Mouse (Mus musculus) heart, embryonic 13.5 days (tissue): ENCODE data around the gene Myo10. TPM values are rescaled to one million over a fixed set of nuclear protein-coding genes. Genes with fewer than 3 reads are reported as not detected.
"Not testable (repeated sequence)": the region's sequence is repeated elsewhere in the genome, so short reads cannot be mapped to it uniquely, and the experiment has no call there.

Experiments
- ATAC-seq: fragments of 200-750 bp; cut with Nextera tagmentation; 2 replicates; pipeline ENCODE4 v1.8.0; 2017; ENCODE audit warnings: moderate TSS enrichment; ENCODE audit not compliant: insufficient number of reproducible peaks, low FRiP score, low TSS enrichment; ENCODE audit errors: extremely low read depth
- H3K27ac ChIP-seq: fragments of 300-500 bp; sonication (generic); replicated peaks from 2 replicates; pipeline ENCODE4 v1.5.1; 2015; ENCODE audit warnings: moderate library complexity, mild to moderate bottlenecking, inconsistent platforms
- H3K27me3 ChIP-seq: fragments of 300-500 bp; sonication (generic); replicated peaks from 2 replicates; pipeline ENCODE4 v1.6.1; 2015; ENCODE audit warnings: mild to moderate bottlenecking, inconsistent platforms
- H3K36me3 ChIP-seq: fragments of 300-500 bp; sonication (generic); 2 replicates; pipeline ENCODE4 v1.6.1; 2015; ENCODE audit warnings: mild to moderate bottlenecking, inconsistent platforms
- H3K4me1 ChIP-seq: fragments of 300-500 bp; sonication (generic); 2 replicates; pipeline ENCODE4 v1.6.1; 2015; ENCODE audit warnings: inconsistent platforms
- H3K4me2 ChIP-seq: fragments of 300-500 bp; sonication (generic); 2 replicates; pipeline ENCODE4 v1.6.1; 2015; ENCODE audit warnings: inconsistent platforms, mild to moderate bottlenecking, moderate library complexity
- H3K4me3 ChIP-seq: fragments of 300-500 bp; sonication (generic); 2 replicates; pipeline ENCODE4 v1.5.1; 2015; ENCODE audit warnings: moderate library complexity, mild to moderate bottlenecking, inconsistent platforms
- H3K9ac ChIP-seq: fragments of 300-500 bp; sonication (generic); 2 replicates; pipeline ENCODE4 v1.6.1; 2015; ENCODE audit warnings: inconsistent platforms, mild to moderate bottlenecking, moderate library complexity
- H3K9me3 ChIP-seq: fragments of 300-500 bp; sonication (generic); 2 replicates; pipeline ENCODE4 v1.6.1; 2016; ENCODE audit warnings: inconsistent platforms
- WGBS: fragments of 180-500 bp; shearing (Covaris S2); methylation state at CpG from one replicate; pipeline ENCODE4 v1.1.7; 2015; ENCODE audit warnings: mixed read lengths; 5-methylcytosine and 5-hydroxymethylcytosine counted together
- polyA plus RNA-seq: library from polyadenylated mRNA; unstranded; fragments of >200 nt; fragmentation: Nextera tagmentation; extraction: Ambion mirVana; gene quantifications from 2 replicates; pipeline ENCODE4 v1.2.1, GENCODE M21; 2015

The Myo10 gene
- polyA plus RNA-seq, 1 experiment from 2014 or later: 11.0 TPM

DNA sequence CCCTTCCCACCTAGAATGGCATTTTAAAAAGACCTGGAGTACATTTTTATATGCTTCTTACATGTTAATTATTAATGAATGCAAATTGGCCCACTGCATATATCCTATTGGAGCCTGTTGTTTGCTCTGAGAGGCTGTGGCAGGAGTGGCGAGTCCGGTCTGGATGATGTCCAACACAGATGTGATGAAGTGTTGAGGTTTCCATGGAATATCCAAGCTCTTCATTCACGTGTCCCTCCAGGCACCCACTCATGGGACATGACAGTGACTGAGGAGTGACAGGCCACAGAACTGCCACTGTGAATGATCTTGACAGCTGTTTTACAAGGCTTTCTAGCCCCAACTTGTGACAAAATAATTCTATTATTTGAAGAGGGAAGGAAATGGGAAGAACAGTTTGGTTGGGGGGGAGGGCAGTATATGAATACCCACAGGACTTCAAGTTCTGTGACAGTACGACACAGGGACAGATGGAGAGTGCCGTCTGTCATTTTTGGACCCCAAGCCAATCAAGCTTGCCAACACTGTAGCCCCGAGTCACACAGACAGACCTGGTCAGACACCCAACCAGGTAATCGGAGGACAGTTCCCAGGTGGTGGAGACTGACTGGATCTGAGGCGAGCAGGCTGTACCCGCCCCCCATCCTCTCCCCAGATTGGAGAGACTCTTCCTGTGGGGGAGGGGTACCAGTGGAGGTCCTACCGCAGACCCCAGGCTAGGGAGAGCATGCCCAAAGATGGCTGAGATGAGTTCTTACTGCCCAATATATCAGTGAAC, 93.1 kb downstream of the Myo10 start:
- Histone ChIP-seq H3K4me2 (no peak overlapping the region), H3K4me3 (no peak overlapping the region), H3K9ac (no peak overlapping the region), H3K27me3 (peaks cover 4% of the 10 kb centered on the region; the same call in 1 of the 2 replicates), H3K27ac (no peak overlapping the region), H3K36me3 (no peaks in the 10 kb centered on the region), H3K9me3 (no peaks in the 10 kb centered on the region), H3K4me1 (peaks cover 27% of the 10 kb centered on the region)
- ATAC-seq: no peak
- WGBS: 55% methylated on average over 10 of the region's 10 CpGs

GRCm38 (mm10) chr15:25715996-25716395, 93.7 kb downstream of the Myo10 start:
- Histone ChIP-seq H3K9ac (no peak overlapping the region), H3K4me2 (no peak overlapping the region), H3K4me3 (no peak overlapping the region), H3K9me3 (no peaks in the 10 kb centered on the region), H3K27ac (no peak overlapping the region), H3K36me3 (no peaks in the 10 kb centered on the region), H3K27me3 (peaks cover 4% of the 10 kb centered on the region; the same call in 1 of the 2 replicates), H3K4me1 (peaks cover 27% of the 10 kb centered on the region)
- ATAC-seq: no peak
- WGBS: 72% methylated on average over 11 of the region's 11 CpGs

- H3K4me2 ChIP-seq: no peak overlapping the region
- H3K9ac ChIP-seq: no peak overlapping the region
- H3K27me3 ChIP-seq: peaks cover 4% of the 10 kb centered on the region; the same call in 1 of the 2 replicates
- no peak overlapping the region for H3K4me3 ChIP-seq
- H3K4me1 ChIP-seq: peaks cover 27% of the 10 kb centered on the region
- 24% methylated on average over 3 of the region's 3 CpGs for WGBS
- no peak for ATAC-seq
- no peaks in the 10 kb centered on the region for H3K36me3 ChIP-seq
- H3K27ac ChIP-seq: no peak overlapping the region
- H3K9me3 ChIP-seq: no peaks in the 10 kb centered on the region
These were observed 94.7 kb downstream of the Myo10 start for GRCm38 (mm10) chr15:25717006-25717405.

DNA sequence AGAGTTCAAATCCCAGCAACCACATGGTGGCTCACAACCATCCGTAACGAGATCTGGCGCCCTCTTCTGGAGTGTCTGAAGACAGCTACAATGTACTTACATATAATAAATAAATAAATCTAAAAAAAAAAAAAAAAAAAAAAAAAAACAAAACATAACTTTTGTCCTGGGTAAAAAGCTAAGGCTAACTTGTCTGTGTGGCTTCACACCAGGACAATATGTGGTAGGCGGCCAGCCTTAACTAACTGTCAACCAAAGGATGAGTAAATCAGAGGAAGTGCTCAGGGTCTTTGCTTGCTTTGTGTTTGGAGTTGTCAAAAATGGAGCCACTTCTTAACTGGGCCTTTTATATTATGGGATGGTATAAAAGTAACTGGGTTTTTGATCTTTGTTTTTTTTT, 95.8 kb downstream of the Myo10 start:
- H3K27me3 ChIP-seq, H3K9me3 ChIP-seq, H3K27ac ChIP-seq, H3K36me3 ChIP-seq, ATAC-seq, H3K4me2 ChIP-seq, H3K9ac ChIP-seq, H3K4me3 ChIP-seq: not testable (repeated sequence)
- 89% methylated on average over 4 of the region's 4 CpGs for WGBS
- H3K4me1 ChIP-seq: peaks cover 20% of the 10 kb centered on the region

DNA sequence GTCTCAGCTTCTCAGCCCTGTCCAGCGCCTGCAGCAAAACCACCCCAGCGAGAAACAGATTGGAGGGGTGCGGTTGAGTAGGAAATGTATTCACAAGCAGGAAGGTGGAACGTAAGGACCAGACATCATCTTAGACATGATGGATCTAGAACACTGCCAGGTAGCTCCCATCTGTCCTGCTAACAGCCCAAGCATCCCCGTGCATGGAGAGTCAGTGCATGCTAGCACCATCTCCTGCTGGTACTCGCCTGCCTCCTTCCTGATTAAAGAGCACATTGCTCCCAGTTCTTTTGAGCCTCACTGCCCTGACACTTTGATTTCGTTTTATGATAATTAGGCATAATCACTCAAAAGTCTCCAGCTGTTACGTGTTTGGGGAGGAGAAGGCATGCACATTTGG, 96.9 kb downstream of the Myo10 start:
- Histone ChIP-seq H3K4me3 (no peak overlapping the region), H3K9ac (no peak overlapping the region), H3K36me3 (0 out of 2 replicates have a peak, but pooled peaks cover 3% of the 10 kb centered on the region), H3K27me3 (no peaks in the 10 kb centered on the region), H3K9me3 (no peaks in the 10 kb centered on the region), H3K4me2 (no peak overlapping the region), H3K4me1 (peaks cover 13% of the 10 kb centered on the region), H3K27ac (no peak overlapping the region)
- ATAC-seq: no peak
- 82% methylated on average over 8 of the region's 8 CpGs for WGBS

DNA sequence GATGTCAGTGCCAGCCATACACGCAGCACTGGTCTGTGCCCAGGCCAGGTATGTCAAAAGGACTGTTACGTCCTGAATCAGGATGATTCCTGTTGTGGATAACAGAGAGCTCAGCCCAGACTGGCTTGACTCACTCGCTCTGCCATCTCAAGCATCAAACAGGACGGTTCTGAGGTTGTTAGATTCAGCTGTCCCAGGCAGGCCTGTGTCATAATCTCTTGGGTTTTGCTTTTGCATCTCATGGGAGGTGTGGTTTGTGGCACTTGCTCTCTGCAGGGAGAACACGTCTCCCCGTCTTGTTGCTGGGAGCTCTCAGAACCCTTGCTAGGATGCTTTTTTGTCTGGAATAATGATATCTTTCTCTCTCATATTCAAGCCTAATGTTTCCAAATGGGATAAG, 97.9 kb downstream of the Myo10 start:
- Histone ChIP-seq H3K9ac (no peak overlapping the region), H3K4me2 (no peak overlapping the region), H3K36me3 (0 out of 2 replicates have a peak, but pooled peaks cover 3% of the 10 kb centered on the region), H3K27me3 (no peaks in the 10 kb centered on the region), H3K9me3 (no peaks in the 10 kb centered on the region), H3K27ac (no peak overlapping the region), H3K4me3 (no peak overlapping the region), H3K4me1 (peaks cover 7% of the 10 kb centered on the region)
- WGBS: 79% methylated on average over 6 of the region's 6 CpGs
- ATAC-seq: no peak

DNA sequence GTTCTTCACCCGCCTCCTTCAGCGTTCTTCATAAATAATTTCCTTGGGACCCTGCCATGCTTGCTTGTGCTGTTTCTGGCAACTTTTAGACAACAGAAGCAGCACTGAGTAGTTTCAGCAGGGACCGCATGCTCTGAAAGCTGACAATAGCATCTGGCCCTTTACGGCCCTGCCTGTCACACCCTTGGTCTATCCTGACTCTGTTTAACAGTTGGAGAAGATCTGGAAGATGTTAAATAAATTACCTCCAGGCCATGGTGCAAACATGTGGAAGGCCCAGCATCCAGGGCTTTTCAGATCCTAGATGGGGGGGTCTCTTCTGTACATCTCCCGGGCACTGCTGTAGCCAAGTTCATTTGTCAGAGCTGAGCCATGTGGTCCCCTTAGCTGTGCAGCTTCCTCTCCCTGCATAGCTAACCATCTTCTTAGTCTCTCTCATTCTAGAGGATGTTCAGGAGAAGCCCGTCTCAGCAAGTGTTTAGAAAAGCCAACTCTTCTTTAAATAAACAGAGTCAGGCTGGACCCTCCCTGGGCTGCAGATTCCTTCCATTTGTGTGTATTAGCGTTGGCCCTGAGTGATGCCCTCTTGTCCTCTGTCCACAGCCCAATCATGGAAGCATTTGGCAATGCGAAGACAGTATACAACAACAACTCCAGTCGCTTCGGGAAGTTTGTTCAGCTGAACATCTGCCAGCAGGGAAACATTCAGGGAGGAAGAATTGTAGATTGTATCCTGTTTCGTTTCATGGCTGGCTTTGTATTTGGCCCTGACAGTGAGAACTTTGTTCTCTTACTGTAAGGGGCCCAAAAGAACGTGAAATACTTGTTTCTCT, 101.2 kb downstream of the Myo10 start:
- ATAC-seq: no peak
- H3K27ac ChIP-seq: no peak overlapping the region; the same call in 1 of the 2 replicates
- H3K27me3 ChIP-seq: no peaks in the 10 kb centered on the region
- no peak overlapping the region for H3K4me2 ChIP-seq
- no peak overlapping the region for H3K9ac ChIP-seq
- 0 out of 2 replicates have a peak, but pooled peaks cover 3% of the 10 kb centered on the region for H3K36me3 ChIP-seq
- peaks cover 9% of the 10 kb centered on the region for H3K4me1 ChIP-seq
- WGBS: 61% methylated on average over 12 of the region's 12 CpGs
- H3K4me3 ChIP-seq: no peak overlapping the region
- H3K9me3 ChIP-seq: no peaks in the 10 kb centered on the region

GRCm38 (mm10) chr15:25724549-25724948, 102.2 kb downstream of the Myo10 start:
- peaks cover 9% of the 10 kb centered on the region for H3K4me1 ChIP-seq
- no peaks in the 10 kb centered on the region for H3K9me3 ChIP-seq
- H3K4me2 ChIP-seq: no peak overlapping the region
- H3K36me3 ChIP-seq: 0 out of 2 replicates have a peak, but pooled peaks cover 3% of the 10 kb centered on the region
- no peaks in the 10 kb centered on the region for H3K27me3 ChIP-seq
- H3K27ac ChIP-seq: no peak overlapping the region
- no peak overlapping the region for H3K4me3 ChIP-seq
- no peak overlapping the region for H3K9ac ChIP-seq
- no peak for ATAC-seq
- 90% methylated on average over 6 of the region's 6 CpGs for WGBS

DNA sequence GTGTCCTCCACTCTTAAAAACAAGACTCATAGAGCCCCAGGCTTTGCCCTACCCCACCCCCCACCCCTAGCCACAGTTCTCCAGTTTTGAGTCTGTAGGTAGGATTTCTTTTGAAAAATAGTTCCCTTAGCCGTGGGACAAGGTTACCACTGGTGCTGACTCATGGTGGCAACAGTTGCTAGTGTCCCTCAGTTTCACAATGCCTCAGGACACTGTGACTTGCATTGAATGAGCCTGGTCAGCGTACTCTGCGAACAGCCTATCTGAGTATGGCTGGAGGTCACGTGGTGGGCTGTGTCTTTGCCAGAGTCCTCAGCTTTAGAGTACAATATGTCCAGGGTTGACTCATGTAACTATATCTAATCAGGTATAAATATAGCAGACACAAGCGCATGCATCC, 104.5 kb downstream of the Myo10 start:
- Histone ChIP-seq H3K9ac (no peak overlapping the region), H3K9me3 (no peaks in the 10 kb centered on the region), H3K36me3 (0 out of 2 replicates have a peak, but pooled peaks cover 3% of the 10 kb centered on the region), H3K27ac (no peak overlapping the region), H3K4me1 (peaks cover 9% of the 10 kb centered on the region), H3K4me2 (peak overlapping the region; percentile 33; the same call in 1 of the 2 replicates), H3K27me3 (no peaks in the 10 kb centered on the region), H3K4me3 (no peak overlapping the region)
- no peak for ATAC-seq
- WGBS: 54% methylated on average over 5 of the region's 5 CpGs

GRCm38 (mm10) chr15:25728501-25728900, 106.2 kb downstream of the Myo10 start:
- WGBS: 73% methylated on average over 4 of the region's 4 CpGs
- Histone ChIP-seq H3K4me2 (no peak overlapping the region), H3K36me3 (no peaks in the 10 kb centered on the region), H3K4me3 (no peak overlapping the region), H3K9ac (no peak overlapping the region), H3K27ac (no peak overlapping the region), H3K9me3 (no peaks in the 10 kb centered on the region), H3K27me3 (no peaks in the 10 kb centered on the region), H3K4me1 (peaks cover 9% of the 10 kb centered on the region)
- no peak for ATAC-seq

DNA sequence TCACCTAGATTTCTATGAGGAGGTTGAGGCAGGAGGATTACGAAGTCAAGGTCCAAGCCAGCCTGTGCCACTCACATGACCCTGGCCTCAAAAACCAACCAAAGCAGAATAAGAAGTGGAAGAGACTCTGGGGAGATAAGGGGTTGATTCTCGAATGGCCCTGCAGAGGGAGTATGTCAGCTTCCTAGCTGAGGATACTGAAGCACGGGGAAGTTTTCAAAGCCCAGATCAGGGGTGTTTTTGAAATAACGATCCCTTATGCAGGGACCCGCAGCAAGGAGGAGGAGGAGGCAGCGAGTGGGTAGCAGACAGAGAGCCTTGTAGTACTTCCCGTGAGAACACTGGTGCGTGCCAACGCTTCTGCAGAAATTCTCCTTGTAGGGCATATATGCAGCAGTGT, 108.7 kb downstream of the Myo10 start:
- Histone ChIP-seq H3K27me3 (no peaks in the 10 kb centered on the region), H3K27ac (no peak overlapping the region), H3K4me2 (no peak overlapping the region), H3K36me3 (peaks cover 6% of the 10 kb centered on the region), H3K4me3 (no peak overlapping the region), H3K9ac (no peak overlapping the region), H3K4me1 (peaks cover 9% of the 10 kb centered on the region), H3K9me3 (no peaks in the 10 kb centered on the region)
- WGBS: 57% methylated on average over 9 of the region's 9 CpGs
- ATAC-seq: no peak
